Mouse (Mus musculus) MEL-GATA-1-ER (cell line): ENCODE data around the gene Tradd.
A peak's percentile ranks its signal among the peaks of the same experiment; 100 is the strongest.
"Not testable (repeated sequence)": the region's sequence is repeated elsewhere in the genome, so short reads cannot be mapped to it uniquely, and the experiment has no call there.

Source experiments
- DNase-seq: peaks from one replicate; pipeline ENCODE4 v3.0.0-alpha.2; 2012; ENCODE audit warnings: low read depth; ENCODE audit errors: extremely low read depth

Gene Tradd

GRCm38 (mm10) chr8:105251954-105252353 is 12.5 kb downstream of the Tradd start:
- no peak for DNase-seq

- DNase-seq = no peak
Measured at GRCm38 (mm10) chr8:105241016-105241415, 23.4 kb downstream of the Tradd start.

GRCm38 (mm10) chr8:105237442-105238142 is 26.8 kb downstream of the Tradd start:
- DNase-seq = peak; percentile 60

- DNase-seq = no peak
Measured at GRCm38 (mm10) chr8:105235206-105235605, 29.2 kb downstream of the Tradd start.

- DNase-seq = no peak
Measured at GRCm38 (mm10) chr8:105233126-105233935, 31.1 kb downstream of the Tradd start.

GRCm38 (mm10) chr8:105232321-105232693 is 32.1 kb downstream of the Tradd start:
- not testable (repeated sequence) for DNase-seq

- peak; percentile 28 for DNase-seq
Measured at GRCm38 (mm10) chr8:105231503-105232320, 32.7 kb downstream of the Tradd start.

GRCm38 (mm10) chr8:105225917-105226316 is 38.5 kb downstream of the Tradd start:
- peak; percentile 18 for DNase-seq

- DNase-seq = no peak
Measured at GRCm38 (mm10) chr8:105225272-105225593, 39.2 kb downstream of the Tradd start.

GRCm38 (mm10) chr8:105224413-105225271 is 39.8 kb downstream of the Tradd start, which contains the start of gene D230025D16Rik:
Gene D230025D16Rik, plus strand, starts transcription at chr8:105225145.
- peak; percentile 79 for DNase-seq

GRCm38 (mm10) chr8:105223850-105224249 is 40.6 kb downstream of the Tradd start:
- DNase-seq = no peak

- DNase-seq = peak; percentile 57
Measured at GRCm38 (mm10) chr8:105217926-105218522, 46.4 kb downstream of the Tradd start.

GRCm38 (mm10) chr8:105214104-105214503 is 50.3 kb downstream of the Tradd start:
- no peak for DNase-seq

GRCm38 (mm10) chr8:105209153-105210110 is 55.0 kb downstream of the Tradd start:
- DNase-seq = peak; percentile 26
